Mouse (Mus musculus): ENCODE results near the gene Atp2c1. TPM values are rescaled to one million over a fixed set of nuclear protein-coding genes. Genes with fewer than 3 reads are reported as not detected.
A peak's percentile ranks its signal among the peaks of the same experiment; 100 is the strongest.

The Atp2c1 gene
- polyA plus RNA-seq, 1 experiment from 2014 or later, result 58.8 TPM

DNA sequence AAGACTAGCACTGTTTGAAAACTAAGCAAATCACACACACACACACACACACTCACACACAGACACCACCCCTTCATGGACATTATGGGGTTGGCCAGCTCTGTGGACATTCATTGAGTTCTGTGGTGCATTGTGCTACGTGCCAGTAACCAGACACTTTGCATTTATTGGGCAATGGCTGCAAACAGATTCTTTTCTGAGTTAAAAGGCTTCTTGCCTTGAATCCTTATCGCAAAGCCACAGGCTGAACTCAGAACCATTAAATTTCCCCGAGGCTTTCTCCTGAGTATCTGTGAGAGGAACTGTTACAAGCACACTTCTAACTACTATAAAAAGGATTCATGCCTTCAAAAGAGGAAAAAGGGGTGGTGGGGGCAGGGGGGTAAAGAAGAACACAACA lies 5.1 kb downstream of the Atp2c1 start:
- no peak for DNase-seq (ENCODE audit: low spot score)
- Histone ChIP-seq H3K27me3 (replicated peaks; ENCODE audit: low read depth, poor library complexity, severe bottlenecking) (no peaks in the 10 kb centered on the region), H3K27ac (replicated peaks) (no peak overlapping the region), H3K9me3 (no peaks in the 10 kb centered on the region), H3K36me3 (replicated peaks) (no peaks in the 10 kb centered on the region), H3K4me1 (peaks cover 47% of the 10 kb centered on the region), H3K4me3 (no peak overlapping the region)
- WGBS, result 60% methylated on average over 3 of the region's 3 CpGs

DNA sequence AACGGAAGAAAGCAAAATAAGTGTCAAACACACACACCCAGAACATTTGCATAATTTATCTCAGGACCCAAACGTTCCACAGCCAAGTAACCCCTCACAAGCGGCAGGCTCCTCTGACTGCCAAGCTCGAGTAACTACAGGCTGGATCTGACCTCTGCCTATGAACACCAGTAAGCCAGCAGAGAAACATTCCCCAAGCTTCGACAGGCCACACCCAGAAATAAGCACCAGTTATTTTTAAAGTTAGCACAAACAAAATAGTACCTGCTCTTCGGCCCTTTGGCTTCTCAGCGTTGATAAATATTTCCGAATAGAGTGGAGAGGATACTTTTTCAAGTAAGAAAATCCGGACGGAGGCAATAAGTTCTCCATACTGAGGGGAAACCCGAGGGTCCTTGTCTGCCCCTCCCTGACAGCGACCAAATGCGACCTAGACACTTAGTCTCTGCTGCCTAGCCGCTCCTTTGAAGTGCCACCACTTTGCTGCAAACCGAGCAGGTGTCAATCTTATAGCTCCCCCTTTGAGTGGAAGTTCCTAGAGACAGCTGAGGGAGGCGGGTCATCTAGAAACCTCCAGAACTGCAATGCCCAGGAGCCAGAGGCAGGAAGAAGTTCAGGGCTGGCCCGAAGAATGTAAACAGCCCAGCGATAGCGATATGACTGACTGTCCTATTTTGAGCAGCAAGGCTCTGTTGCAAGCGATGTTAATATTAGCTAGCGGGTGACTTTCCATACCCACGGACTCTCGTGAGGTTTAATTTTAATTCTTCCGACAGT lies 6.2 kb downstream of the Atp2c1 start:
- no peak overlapping the region for H3K4me3 ChIP-seq
- 64% methylated on average over 24 of the region's 24 CpGs for WGBS
- H3K27me3 ChIP-seq (replicated peaks; ENCODE audit: low read depth, poor library complexity, severe bottlenecking), result no peaks in the 10 kb centered on the region
- no peak overlapping the region for H3K27ac ChIP-seq (replicated peaks)
- H3K36me3 ChIP-seq (replicated peaks), result no peaks in the 10 kb centered on the region
- peaks cover 47% of the 10 kb centered on the region for H3K4me1 ChIP-seq
- no peaks in the 10 kb centered on the region for H3K9me3 ChIP-seq
- no peak for DNase-seq (ENCODE audit: low spot score)

DNA sequence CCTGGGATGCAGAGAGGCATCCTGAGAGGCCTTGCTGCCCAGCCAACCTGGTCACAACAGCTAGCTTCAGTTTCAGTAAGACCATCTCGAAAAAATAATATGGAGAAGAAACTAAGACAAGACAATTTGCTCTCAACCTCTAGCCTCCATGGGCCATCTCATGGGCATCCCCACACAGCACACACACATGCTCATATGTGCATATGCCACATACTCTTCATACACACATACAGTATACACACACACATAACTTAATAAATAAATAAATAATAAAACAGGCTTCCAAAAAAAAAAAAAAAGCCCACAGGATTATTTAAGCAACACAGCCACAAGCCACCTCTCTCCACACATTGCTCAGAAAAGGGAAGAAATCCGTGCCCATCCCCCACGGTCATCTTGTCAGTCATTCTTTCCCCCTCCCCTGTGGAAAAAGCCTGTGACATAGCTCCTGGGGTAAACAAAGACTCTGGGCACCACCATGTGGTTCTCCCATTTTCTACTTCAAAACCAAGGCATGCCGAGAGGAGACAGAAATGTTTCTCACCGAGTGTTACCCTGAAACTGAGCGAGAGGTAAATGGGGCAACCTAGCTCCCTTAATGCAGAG lies 7.7 kb downstream of the Atp2c1 start:
- 55% methylated on average over 6 of the region's 6 CpGs for WGBS
- no peak overlapping the region for H3K4me3 ChIP-seq
- peaks cover 33% of the 10 kb centered on the region for H3K4me1 ChIP-seq
- H3K9me3 ChIP-seq, result no peaks in the 10 kb centered on the region
- no peaks in the 10 kb centered on the region for H3K27me3 ChIP-seq (replicated peaks; ENCODE audit: low read depth, poor library complexity, severe bottlenecking)
- DNase-seq (ENCODE audit: low spot score), result no peak
- no peak overlapping the region for H3K27ac ChIP-seq (replicated peaks)
- no peaks in the 10 kb centered on the region for H3K36me3 ChIP-seq (replicated peaks)

DNA sequence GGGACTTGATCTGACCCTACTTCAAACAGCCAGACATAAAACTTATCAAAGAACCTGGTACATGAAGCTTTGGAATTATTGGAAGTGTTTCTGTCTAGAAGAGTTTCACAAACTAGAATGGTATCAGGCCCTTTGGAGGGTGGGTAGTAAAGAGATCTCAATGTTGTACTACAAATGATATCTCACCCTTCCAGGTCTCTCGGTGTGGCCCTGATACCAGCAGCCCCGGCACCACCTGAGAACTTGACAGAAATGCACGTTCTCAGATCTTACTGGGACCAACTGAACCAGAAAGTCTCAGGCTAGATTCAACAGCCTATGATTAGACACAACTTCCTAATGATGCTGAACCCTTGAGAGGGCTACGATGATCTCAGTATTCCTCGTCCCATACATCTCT lies 23.4 kb downstream of the Atp2c1 start:
- no peaks in the 10 kb centered on the region for H3K36me3 ChIP-seq (replicated peaks)
- H3K4me1 ChIP-seq, result peaks cover 3% of the 10 kb centered on the region; the same call in 1 of the 2 replicates
- 90% methylated on average over 5 of the region's 5 CpGs for WGBS
- H3K27ac ChIP-seq (replicated peaks), result no peak overlapping the region
- H3K9me3 ChIP-seq, result no peaks in the 10 kb centered on the region
- H3K4me3 ChIP-seq, result no peak overlapping the region
- H3K27me3 ChIP-seq (replicated peaks; ENCODE audit: low read depth, poor library complexity, severe bottlenecking), result no peaks in the 10 kb centered on the region
- DNase-seq (ENCODE audit: low spot score), result no peak

DNA sequence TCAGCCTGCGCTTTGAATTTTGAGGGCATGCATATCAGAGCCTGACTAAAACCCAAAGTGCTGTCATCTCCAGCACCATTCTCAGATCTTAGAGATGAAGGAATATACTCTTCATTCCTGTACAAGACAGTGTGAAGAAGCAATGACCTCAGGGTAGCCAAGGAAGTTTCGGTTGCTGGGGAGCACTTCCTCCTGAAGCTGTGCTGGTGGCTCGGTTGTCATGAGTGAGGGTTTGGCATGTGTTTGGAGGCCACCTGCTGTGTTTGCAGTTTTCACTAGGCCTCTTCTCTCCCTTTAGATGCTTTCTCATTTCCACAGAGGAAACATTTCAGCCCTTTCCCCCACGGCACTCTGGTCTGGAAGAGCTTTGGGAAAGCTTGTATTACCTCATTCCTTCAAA lies 24.7 kb downstream of the Atp2c1 start:
- Histone ChIP-seq H3K27ac (replicated peaks) (no peak overlapping the region), H3K9me3 (no peaks in the 10 kb centered on the region), H3K4me1 (peaks cover 3% of the 10 kb centered on the region; the same call in 1 of the 2 replicates), H3K4me3 (no peak overlapping the region), H3K27me3 (replicated peaks; ENCODE audit: low read depth, poor library complexity, severe bottlenecking) (no peaks in the 10 kb centered on the region), H3K36me3 (replicated peaks) (no peaks in the 10 kb centered on the region)
- WGBS, result 62% methylated on average over 4 of the region's 4 CpGs
- no peak for DNase-seq (ENCODE audit: low spot score)

DNA sequence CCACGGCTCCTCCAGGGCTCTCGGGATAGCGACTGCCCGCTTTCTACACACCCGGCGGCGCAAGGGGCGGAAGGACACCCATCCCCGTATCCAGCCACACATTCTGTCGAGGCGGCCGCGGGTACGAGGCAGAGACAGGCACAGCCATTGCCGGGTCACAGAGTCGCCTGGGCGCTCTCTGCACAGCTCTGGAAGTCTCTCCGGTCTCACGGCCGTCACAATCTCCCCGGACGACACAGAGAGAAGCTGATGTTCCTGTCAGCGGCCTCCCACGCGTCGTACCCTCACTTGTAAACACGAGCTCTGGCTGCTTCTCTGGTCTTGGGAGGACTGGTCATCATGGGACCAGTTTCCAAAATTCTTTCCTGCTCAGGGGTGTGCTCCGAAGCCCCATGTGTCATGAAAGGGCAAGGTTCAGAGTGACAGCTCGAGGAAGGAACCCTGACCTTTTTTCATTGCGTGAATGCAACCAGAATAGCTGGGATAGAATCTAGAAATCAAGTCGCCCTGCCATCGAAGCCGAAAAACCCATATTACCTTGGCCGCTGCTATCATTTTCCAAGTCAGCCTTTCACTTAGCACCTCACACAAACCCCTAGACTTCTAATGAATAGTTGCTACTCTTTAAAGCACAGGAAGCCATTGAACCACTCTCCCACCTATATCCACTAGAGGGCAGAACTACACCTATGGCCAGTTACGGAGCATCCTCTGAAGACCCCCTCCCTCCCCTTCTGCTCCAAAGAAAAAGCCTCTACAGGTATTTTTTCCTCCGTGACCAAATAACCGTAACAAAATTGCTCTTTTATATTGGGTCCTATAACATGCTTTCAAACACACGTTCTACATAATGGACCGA lies 31.6 kb downstream of the Atp2c1 start:
- Histone ChIP-seq H3K27me3 (replicated peaks; ENCODE audit: low read depth, poor library complexity, severe bottlenecking) (no peaks in the 10 kb centered on the region), H3K4me1 (peaks cover 20% of the 10 kb centered on the region), H3K36me3 (replicated peaks) (no peaks in the 10 kb centered on the region), H3K9me3 (no peaks in the 10 kb centered on the region), H3K27ac (replicated peaks) (peak overlapping the region; percentile 99), H3K4me3 (peak overlapping the region; percentile 96)
- 1% methylated on average over 39 of the region's 39 CpGs for WGBS
- DNase-seq (ENCODE audit: low spot score), result peak; percentile 59

DNA sequence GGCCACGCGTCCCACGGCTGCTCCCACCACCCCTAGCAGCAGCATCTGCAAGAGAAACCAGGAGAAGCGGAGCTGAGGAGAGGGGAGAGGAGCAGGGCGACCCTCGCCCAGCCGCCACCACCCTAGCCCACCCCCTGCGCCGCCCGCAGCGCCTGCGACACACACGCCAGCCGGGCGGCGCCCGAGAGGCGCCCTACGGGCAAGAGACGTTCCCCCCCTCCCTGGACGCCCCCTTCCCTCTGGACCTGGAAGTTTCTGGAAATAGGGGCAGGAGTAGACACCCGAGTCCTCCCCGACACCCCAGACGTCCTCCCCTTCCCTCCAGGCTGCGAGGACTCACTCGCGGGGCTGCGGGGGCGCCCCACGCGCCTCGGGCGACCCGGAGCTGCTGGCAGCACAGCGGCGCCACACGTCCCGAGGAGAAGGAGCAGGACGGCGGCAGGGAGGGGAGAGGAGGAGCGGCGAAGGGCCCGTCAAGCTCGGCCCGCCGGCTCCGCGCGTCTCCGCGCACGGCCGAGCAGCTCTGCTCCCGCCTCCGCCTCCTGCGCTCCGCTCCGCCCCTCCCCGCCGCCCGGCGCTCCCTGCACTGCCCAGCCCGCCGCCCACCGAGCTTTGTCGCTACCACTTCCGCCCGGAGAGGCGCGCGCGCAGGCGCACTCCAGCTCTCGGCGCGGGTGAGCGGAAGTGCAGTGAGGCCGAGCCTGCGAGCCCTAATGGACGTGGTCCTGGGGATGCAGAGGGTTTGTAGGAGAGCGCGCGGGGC lies 32.4 kb downstream of the Atp2c1 start:
- peaks cover 20% of the 10 kb centered on the region for H3K4me1 ChIP-seq
- under 1% methylated on average over 79 of the region's 83 CpGs for WGBS
- peak overlapping the region; percentile 99 for H3K27ac ChIP-seq (replicated peaks)
- peak; percentile 97 for DNase-seq (ENCODE audit: low spot score)
- H3K4me3 ChIP-seq, result peak overlapping the region; percentile 96
- H3K27me3 ChIP-seq (replicated peaks; ENCODE audit: low read depth, poor library complexity, severe bottlenecking), result no peaks in the 10 kb centered on the region
- no peaks in the 10 kb centered on the region for H3K36me3 ChIP-seq (replicated peaks)
- no peaks in the 10 kb centered on the region for H3K9me3 ChIP-seq

DNA sequence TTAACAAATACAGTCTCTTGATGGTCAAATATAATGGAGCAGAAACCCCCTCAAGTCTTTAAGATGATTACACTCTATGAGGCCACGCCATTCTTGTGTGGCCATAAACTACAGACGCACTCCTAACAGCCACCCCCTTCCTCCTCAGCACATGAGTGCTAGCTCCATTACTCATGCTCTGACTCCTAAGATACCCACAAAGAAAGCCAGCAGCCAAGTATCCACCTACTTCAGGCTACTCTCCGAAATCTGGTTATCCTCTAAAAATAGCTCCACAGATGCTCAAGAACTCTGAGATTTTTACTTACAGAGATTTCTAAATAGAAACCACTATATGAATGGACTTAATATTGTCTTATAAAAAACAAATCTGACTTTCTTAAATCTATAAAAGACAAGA lies 34.4 kb downstream of the Atp2c1 start:
- H3K9me3 ChIP-seq, result no peaks in the 10 kb centered on the region
- WGBS, result 83% methylated on average over 3 of the region's 3 CpGs
- H3K4me3 ChIP-seq, result no peak overlapping the region
- peaks cover 23% of the 10 kb centered on the region for H3K4me1 ChIP-seq
- no peaks in the 10 kb centered on the region for H3K27me3 ChIP-seq (replicated peaks; ENCODE audit: low read depth, poor library complexity, severe bottlenecking)
- H3K36me3 ChIP-seq (replicated peaks), result peaks cover 12% of the 10 kb centered on the region
- no peak overlapping the region for H3K27ac ChIP-seq (replicated peaks)
- DNase-seq (ENCODE audit: low spot score), result no peak

DNA sequence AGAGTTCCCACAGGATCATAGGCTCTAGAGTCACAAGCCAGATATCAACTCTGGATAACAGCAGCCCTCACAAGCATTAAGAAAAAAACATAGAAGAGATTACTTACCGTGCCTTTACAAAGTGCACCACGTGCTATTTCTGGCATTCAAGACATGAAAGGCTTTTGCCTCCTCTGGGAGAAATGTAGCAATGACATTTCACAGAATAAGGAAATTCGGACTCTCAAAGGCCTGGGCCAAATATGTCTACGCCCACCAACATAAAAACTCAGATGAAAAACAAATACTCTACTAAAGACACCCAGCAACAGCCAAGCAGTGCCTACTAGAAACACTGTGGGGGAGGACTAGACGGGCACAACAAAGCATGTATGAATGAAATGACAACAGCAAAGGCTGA lies 38.8 kb downstream of the Atp2c1 start:
- no peak for DNase-seq (ENCODE audit: low spot score)
- WGBS, result 88% methylated on average over 5 of the region's 5 CpGs
- Histone ChIP-seq H3K9me3 (no peaks in the 10 kb centered on the region), H3K27me3 (replicated peaks; ENCODE audit: low read depth, poor library complexity, severe bottlenecking) (no peaks in the 10 kb centered on the region), H3K27ac (replicated peaks) (no peak overlapping the region), H3K4me3 (no peak overlapping the region), H3K4me1 (peaks cover 11% of the 10 kb centered on the region; the same call in 1 of the 2 replicates), H3K36me3 (replicated peaks) (peaks cover 14% of the 10 kb centered on the region)

DNA sequence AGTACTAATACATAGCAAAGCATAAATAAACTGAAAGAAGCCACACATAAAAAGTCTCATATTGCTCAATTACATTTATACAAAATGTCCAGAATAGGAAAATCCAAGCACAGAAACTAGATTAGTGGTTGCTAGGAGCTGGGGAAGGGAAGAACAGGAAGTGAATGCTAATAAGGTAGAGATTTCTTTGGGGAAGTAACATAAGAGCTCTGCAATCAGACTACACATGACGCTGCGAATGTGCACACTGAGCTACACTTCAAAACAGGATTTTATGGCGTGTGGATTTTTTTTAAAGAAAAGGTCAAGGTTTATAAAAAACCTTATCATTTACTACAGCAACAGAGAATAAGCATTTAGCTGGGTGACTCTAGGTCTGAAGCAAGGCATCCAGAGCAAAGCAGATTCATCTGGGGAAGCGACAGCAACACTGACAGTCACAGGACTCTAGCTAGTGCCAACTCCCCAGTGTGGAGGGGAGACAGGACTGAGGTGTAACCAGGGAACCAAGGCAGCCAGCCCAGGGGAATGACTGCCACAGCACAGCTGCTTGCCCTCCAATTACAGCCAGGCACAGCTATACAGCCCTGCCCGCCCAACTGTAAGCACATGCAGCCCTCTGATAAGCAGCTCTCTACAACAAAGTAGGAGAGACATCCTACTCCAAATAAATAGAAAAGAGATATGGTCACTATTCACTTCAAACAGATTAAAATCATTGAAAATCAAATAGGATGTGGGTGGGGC lies 42.6 kb downstream of the Atp2c1 start:
- DNase-seq (ENCODE audit: low spot score), result no peak
- no peaks in the 10 kb centered on the region for H3K9me3 ChIP-seq
- H3K36me3 ChIP-seq (replicated peaks), result peaks cover 14% of the 10 kb centered on the region
- 0 out of 2 replicates have a peak, but pooled peaks cover 3% of the 10 kb centered on the region for H3K4me1 ChIP-seq
- no peak overlapping the region for H3K27ac ChIP-seq (replicated peaks)
- WGBS, result 89% methylated on average over 5 of the region's 5 CpGs
- H3K4me3 ChIP-seq, result no peak overlapping the region
- no peaks in the 10 kb centered on the region for H3K27me3 ChIP-seq (replicated peaks; ENCODE audit: low read depth, poor library complexity, severe bottlenecking)

DNA sequence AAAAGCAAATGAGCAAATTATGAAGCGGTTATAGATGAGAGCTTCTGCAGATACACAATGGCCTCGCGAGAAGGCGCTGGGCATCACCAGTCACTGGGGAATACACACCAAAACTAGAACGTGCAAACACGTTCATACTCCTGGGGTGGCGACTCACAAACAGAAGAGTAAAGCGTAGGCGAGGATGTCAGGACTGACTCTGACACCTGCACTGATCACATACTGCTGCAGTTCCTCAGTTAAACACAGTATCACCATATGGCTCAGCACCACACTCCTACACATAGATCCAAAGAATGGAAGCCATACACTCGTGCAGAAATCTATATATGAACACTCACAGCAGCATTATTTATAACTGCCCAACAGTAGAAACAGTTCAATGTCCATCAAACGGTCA lies 43.2 kb downstream of the Atp2c1 start:
- 0 out of 2 replicates have a peak, but pooled peaks cover 3% of the 10 kb centered on the region for H3K4me1 ChIP-seq
- no peaks in the 10 kb centered on the region for H3K27me3 ChIP-seq (replicated peaks; ENCODE audit: low read depth, poor library complexity, severe bottlenecking)
- whole genome bisulfite sequencing, result 95% methylated on average over 11 of the region's 11 CpGs
- peaks cover 12% of the 10 kb centered on the region for H3K36me3 ChIP-seq (replicated peaks)
- DNase-seq (ENCODE audit: low spot score), result no peak
- H3K27ac ChIP-seq (replicated peaks), result no peak overlapping the region
- H3K9me3 ChIP-seq, result no peaks in the 10 kb centered on the region
- no peak overlapping the region for H3K4me3 ChIP-seq

Data from embryonic facial prominence, embryonic 10.5 days (tissue).